Mouse (Mus musculus) CH12.LX (cell line): ENCODE measurements at regions not wholly inside any gene's neighbourhood (a gene's known extent, or its start where the extent isn't known, plus 50 kb on each side); places are given as distances from the start of the nearest gene placed in this dataset.

Source experiments
- DNase-seq: peaks from one replicate; pipeline ENCODE4 v3.0.0-alpha.2; 2013; ENCODE audit errors: extremely low read depth
- H3K27ac ChIP-seq: 2 replicates; pipeline ENCODE4 v1.5.1; 2012; ENCODE audit warnings: low read depth, mild to moderate bottlenecking, control low read depth, moderate library complexity; ENCODE audit not compliant: insufficient read depth
- H3K27me3 ChIP-seq: replicated peaks from 2 replicates; pipeline ENCODE3; 2012; ENCODE audit warnings: inconsistent platforms
- H3K36me3 ChIP-seq, 2 experiments: replicated peaks in 1 of 2; 2 replicates each; pipeline versions ENCODE3 to v1.6.1; 2012; ENCODE audit warnings: inconsistent platforms in 1 of 2, low read length in 1 of 2, mild to moderate bottlenecking in 1 of 2, mixed read lengths in 1 of 2, moderate library complexity in 1 of 2; ENCODE audit not compliant: control insufficient read depth in 1 of 2, insufficient read depth in 1 of 2
- H3K4me1 ChIP-seq, 2 experiments: 2 replicates each; pipeline ENCODE4 v1.6.1; 2012; ENCODE audit warnings: inconsistent platforms in 1 of 2, moderate library complexity in 1 of 2; ENCODE audit not compliant: insufficient read depth in 2 of 2, control insufficient read depth in 1 of 2
- H3K4me2 ChIP-seq: 2 replicates; pipeline ENCODE4 v1.6.1; 2012; ENCODE audit warnings: low read depth, mild to moderate bottlenecking, control low read depth; ENCODE audit not compliant: poor library complexity, insufficient read depth, severe bottlenecking
- H3K4me3 ChIP-seq, 3 experiments: fragments of 150-350 bp in 1 of 3; sonication (generic) in 1 of 3; replicated peaks in 1 of 3; 2 replicates each; pipeline versions ENCODE3 to v1.5.1; 2011 to 2012; ENCODE audit warnings: low read depth in 2 of 3, low read length in 2 of 3, mild to moderate bottlenecking in 2 of 3, moderate library complexity in 2 of 3, control low read depth in 1 of 3, improper control_type of control experiment in 1 of 3, inconsistent platforms in 1 of 3, mixed read lengths in 1 of 3; ENCODE audit not compliant: poor library complexity in 1 of 3
- H3K79me2 ChIP-seq: replicated peaks from 2 replicates; pipeline ENCODE4 v1.6.1; 2012; ENCODE audit warnings: mild to moderate bottlenecking, moderate library complexity; ENCODE audit not compliant: control insufficient read depth, poor library complexity, insufficient read depth, severe bottlenecking; ENCODE audit errors: extremely low read depth
- H3K9ac ChIP-seq: 2 replicates; pipeline ENCODE4 v1.6.1; 2012; ENCODE audit warnings: low read depth, mild to moderate bottlenecking, control low read depth, moderate library complexity; ENCODE audit not compliant: insufficient read depth
- H3K9me3 ChIP-seq: replicated peaks from 2 replicates; pipeline ENCODE3; 2012; ENCODE audit warnings: low read length, inconsistent platforms, mixed read lengths
- BHLHE40 ChIP-seq: IDR thresholded peaks from 2 replicates; pipeline ENCODE4 v1.6.1; 2011; ENCODE audit warnings: mild to moderate bottlenecking, low read depth, low read length, improper control_type of control experiment
- CHD1 ChIP-seq: IDR thresholded peaks from 2 replicates; pipeline ENCODE4 v1.6.1; 2012; ENCODE audit warnings: low read depth, low read length, improper control_type of control experiment, inconsistent platforms
- CHD2 ChIP-seq: IDR thresholded peaks from 2 replicates; pipeline ENCODE4 v1.6.1; 2011; ENCODE audit warnings: low read length, improper control_type of control experiment
- ELF1 ChIP-seq: IDR thresholded peaks from 2 replicates; pipeline ENCODE4 v1.6.1; 2014; ENCODE audit warnings: low read depth, mild to moderate bottlenecking, inconsistent platforms, low read length, improper control_type of control experiment
- EP300 ChIP-seq: IDR thresholded peaks from 2 replicates; pipeline ENCODE4 v1.6.1; 2011; ENCODE audit warnings: low read length, improper control_type of control experiment
- ETS1 ChIP-seq: conservative IDR thresholded peaks from 2 replicates; pipeline ENCODE4 v1.6.1; 2012; ENCODE audit warnings: low read depth, mild to moderate bottlenecking, inconsistent platforms, low read length, improper control_type of control experiment, moderate library complexity
- IRF4 ChIP-seq: IDR thresholded peaks from 2 replicates; pipeline ENCODE4 v1.6.1; 2014; ENCODE audit warnings: low read depth, mild to moderate bottlenecking, inconsistent platforms, low read length, improper control_type of control experiment
- JUND ChIP-seq: conservative IDR thresholded peaks from 2 replicates; pipeline ENCODE4 v1.6.1; 2011; ENCODE audit warnings: low read depth, low read length, improper control_type of control experiment
- MAX ChIP-seq: IDR thresholded peaks from 2 replicates; pipeline ENCODE4 v1.6.1; 2011; ENCODE audit warnings: low read length, improper control_type of control experiment
- MAZ ChIP-seq: IDR thresholded peaks from 2 replicates; pipeline ENCODE4 v1.6.1; 2012; ENCODE audit warnings: low read depth, mild to moderate bottlenecking, inconsistent platforms, low read length, improper control_type of control experiment, moderate library complexity
- MXI1 ChIP-seq: IDR thresholded peaks from 2 replicates; pipeline ENCODE4 v1.6.1; 2011; ENCODE audit warnings: mild to moderate bottlenecking, low read depth, low read length, improper control_type of control experiment
- MYC ChIP-seq: IDR thresholded peaks from 2 replicates; pipeline ENCODE4 v1.6.1; 2011; ENCODE audit warnings: low read depth, mild to moderate bottlenecking, improper control_type of control experiment, low read length
- NELFE ChIP-seq: IDR thresholded peaks from 2 replicates; pipeline ENCODE4 v1.6.1; 2011; ENCODE audit warnings: low read depth, low read length, improper control_type of control experiment
- POLR2AphosphoS2 ChIP-seq: IDR thresholded peaks from 2 replicates; pipeline ENCODE4 v1.6.1; 2011; ENCODE audit warnings: low read depth, low read length, improper control_type of control experiment
- RCOR1 ChIP-seq: conservative IDR thresholded peaks from 2 replicates; pipeline ENCODE4 v1.6.1; 2012; ENCODE audit warnings: low read depth, mild to moderate bottlenecking, inconsistent platforms, low read length, improper control_type of control experiment
- SMC3 ChIP-seq: IDR thresholded peaks from 2 replicates; pipeline ENCODE4 v1.6.1; 2011; ENCODE audit warnings: low read depth, low read length, improper control_type of control experiment
- TCF12 ChIP-seq: IDR thresholded peaks from 2 replicates; pipeline ENCODE4 v1.6.1; 2014; ENCODE audit warnings: low read depth, mild to moderate bottlenecking, inconsistent platforms, low read length, improper control_type of control experiment
- USF1 ChIP-seq: IDR thresholded peaks from 2 replicates; pipeline ENCODE4 v1.6.1; 2014; ENCODE audit warnings: low read depth, mild to moderate bottlenecking, inconsistent platforms, low read length, improper control_type of control experiment
- ZC3H11A ChIP-seq: IDR thresholded peaks from 2 replicates; pipeline ENCODE4 v1.6.1; 2012; ENCODE audit warnings: low read depth, mild to moderate bottlenecking, inconsistent platforms, low read length, improper control_type of control experiment
- ZMIZ1 ChIP-seq: IDR thresholded peaks from 2 replicates; pipeline ENCODE4 v1.6.1; 2012; ENCODE audit warnings: low read depth, mild to moderate bottlenecking, inconsistent platforms, low read length, improper control_type of control experiment
- dilution Hi-C: fragments of 300-500 bp; cut with MboI; formaldehyde crosslinking; loops from 2 replicates; pipeline ENCODE4 v1.14.3; 2020; ENCODE audit warnings: low sequenced_read_pairs; ENCODE audit not compliant: extremely low pct_unique_long_range_greater_than_20kb, extremely low pct_ligation_motif_present
- in situ Hi-C: fragments of 300-500 bp; cut with MboI; formaldehyde crosslinking; loops from 3 replicates; pipeline ENCODE4 v1.14.3; 2019; ENCODE audit warnings: low sequenced_read_pairs, low pct_ligation_motif_present, low pct_unique_long_range_greater_than_20kb, mixed read lengths

GRCm38 (mm10) chr17:65193341-65193740 lies 347.2 kb downstream of the Tmem232 start:
- in situ Hi-C loops, result no loop called here
- TF ChIP-seq ZC3H11A (no peak), NELFE (no peak)
- Histone ChIP-seq H3K4me3 (no peak overlapping the region), H3K36me3 (no peaks in the 10 kb centered on the region), H3K4me2 (no peak overlapping the region), H3K79me2 (no peaks in the 10 kb centered on the region), H3K27me3 (no peaks in the 10 kb centered on the region), H3K27ac (no peak overlapping the region), H3K9me3 (no peaks in the 10 kb centered on the region), H3K4me1 (peaks cover 0 to 8% of the 10 kb centered on the region in 2 experiments; a peak in 2 of 4 replicates), H3K9ac (no peak overlapping the region)
- dilution Hi-C loops, result no loop called here
- DNase-seq, result no peak

GRCm38 (mm10) chr17:65192432-65193059 lies 348.0 kb downstream of the Tmem232 start:
- no peaks in the 10 kb centered on the region for H3K27me3 ChIP-seq
- no peak overlapping the region for H3K9ac ChIP-seq
- no peak for DNase-seq
- TF ChIP-seq POLR2AphosphoS2, result no peak
- TF ChIP-seq SMC3, result no peak
- no peak for TF ChIP-seq MXI1
- no peak for TF ChIP-seq MAZ
- TF ChIP-seq MAX, result no peak
- no peak for TF ChIP-seq EP300
- no peak for TF ChIP-seq USF1
- TF ChIP-seq RCOR1, result no peak
- TF ChIP-seq ETS1, result no peak
- no peak for TF ChIP-seq ELF1
- TF ChIP-seq JUND, result no peak
- no peak for TF ChIP-seq ZMIZ1
- TF ChIP-seq TCF12, result no peak
- TF ChIP-seq CHD2, result no peak
- no peak for TF ChIP-seq MYC
- TF ChIP-seq IRF4, result no peak
- no peak for TF ChIP-seq CHD1
- no peak for TF ChIP-seq BHLHE40
- H3K4me1 ChIP-seq, result peaks cover 0 to 2% of the 10 kb centered on the region in 2 experiments; a peak in 2 of 4 replicates
- no peak overlapping the region for H3K4me2 ChIP-seq
- no peaks in the 10 kb centered on the region for H3K9me3 ChIP-seq
- in situ Hi-C loops, result no loop called here
- H3K4me3 ChIP-seq, result no peak overlapping the region
- no peaks in the 10 kb centered on the region for H3K36me3 ChIP-seq
- H3K27ac ChIP-seq, result no peak overlapping the region
- dilution Hi-C loops, result no loop called here
- no peaks in the 10 kb centered on the region for H3K79me2 ChIP-seq
